Mouse (Mus musculus) T-cell, adult 2 months (primary cell): ENCODE data around the gene Ptbp2.

Source experiments
- DNase-seq: peaks from one replicate; pipeline ENCODE4 v3.0.0; 2022; ENCODE audit warnings: low spot score

The Ptbp2 gene

DNA sequence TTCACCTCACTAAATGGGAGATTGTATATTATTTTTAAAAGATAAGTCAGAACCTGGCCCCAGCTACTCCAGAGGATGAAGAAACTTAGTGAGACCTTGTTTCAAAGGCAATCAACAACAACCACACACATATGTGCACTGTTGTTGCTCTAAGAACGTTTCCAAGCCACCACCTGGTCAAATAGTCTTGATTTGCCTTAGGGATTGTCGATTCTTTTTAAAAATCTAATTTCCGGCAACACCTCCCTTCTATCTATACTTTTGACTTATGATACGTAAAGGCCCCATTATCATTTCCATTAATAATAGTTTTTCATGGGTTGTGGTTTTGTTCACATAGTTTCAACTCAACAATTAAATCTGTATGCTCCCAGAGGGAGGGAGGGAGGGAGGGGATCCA lies at the start of gene Ptbp2:
Gene Ptbp2 (minus strand): TSS at position 101 of the 400 bp plus-strand sequence.
- DNase-seq, result no peak

DNA sequence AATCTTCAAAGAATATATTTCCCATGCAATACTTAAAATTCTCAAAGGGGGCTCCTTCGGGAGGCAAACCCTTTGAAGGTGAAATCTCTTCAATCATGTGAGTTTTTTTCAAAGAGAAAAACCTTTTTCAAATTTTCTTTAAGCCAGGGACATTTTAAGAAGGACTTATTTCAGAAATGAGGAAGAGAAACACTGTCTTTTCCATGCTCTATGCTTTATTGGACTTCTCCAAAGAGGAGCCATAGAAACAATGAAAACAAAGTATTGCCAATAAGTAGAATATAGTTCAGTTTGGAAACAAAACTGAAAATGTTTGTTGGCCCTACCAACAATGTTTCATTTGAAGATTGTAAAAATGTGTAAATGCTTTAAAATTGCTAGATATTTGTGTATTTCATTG lies 30.4 kb upstream of the Ptbp2 start:
- no peak for DNase-seq

DNA sequence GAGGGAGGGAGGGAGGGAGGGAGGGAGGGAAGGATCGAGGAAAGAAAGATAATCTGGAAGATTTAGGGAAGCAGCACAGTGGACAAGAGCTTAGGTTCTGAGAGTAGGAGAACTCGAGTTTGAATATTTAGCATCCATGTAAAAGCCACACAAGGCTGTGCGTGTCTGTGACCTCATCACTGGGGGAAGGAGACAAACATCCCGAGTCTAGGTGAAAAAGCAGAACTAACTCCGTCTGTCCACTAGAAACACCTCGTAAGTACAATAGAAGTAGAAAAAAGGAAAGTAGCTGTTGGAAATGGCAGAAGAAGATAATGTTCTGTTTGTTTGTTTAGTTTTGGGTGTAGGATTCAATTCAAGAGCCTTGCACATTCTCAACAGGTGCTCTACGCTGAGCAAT lies 21.9 kb upstream of the Ptbp2 start:
- no peak for DNase-seq

DNA sequence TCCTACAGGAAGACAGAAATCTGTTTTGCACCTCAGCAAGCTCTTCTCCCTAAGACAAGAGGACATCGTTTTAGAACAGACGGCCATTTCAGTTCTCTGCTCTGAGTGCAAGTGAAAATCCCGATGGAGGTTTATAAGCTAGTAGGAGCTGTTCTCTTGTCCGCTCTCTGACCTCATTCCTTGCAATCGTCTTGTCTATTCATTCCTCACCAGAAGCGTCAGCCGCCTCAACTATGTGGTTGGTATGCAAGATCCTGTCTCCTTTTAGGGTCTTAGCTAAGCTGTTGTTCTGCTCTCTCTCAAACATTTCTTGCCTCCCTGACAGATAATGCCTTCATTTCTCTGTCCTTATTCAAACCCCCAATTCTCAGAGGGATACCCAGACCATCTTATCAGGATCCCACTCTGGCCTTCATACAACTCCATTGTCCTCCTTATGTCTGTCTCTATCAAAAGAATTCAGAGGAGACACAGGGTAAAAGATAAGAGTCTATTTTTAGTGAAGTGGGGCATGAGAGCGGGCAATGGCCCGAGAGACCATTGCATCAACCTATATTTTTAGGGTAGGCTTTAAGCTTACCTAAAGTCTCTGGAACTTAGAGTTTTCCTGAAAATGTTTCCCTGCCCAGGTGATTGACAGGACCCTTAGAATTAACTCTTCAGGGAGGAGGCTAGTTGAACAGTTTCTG lies 10.6 kb upstream of the Ptbp2 start:
- DNase-seq, result no peak

DNA sequence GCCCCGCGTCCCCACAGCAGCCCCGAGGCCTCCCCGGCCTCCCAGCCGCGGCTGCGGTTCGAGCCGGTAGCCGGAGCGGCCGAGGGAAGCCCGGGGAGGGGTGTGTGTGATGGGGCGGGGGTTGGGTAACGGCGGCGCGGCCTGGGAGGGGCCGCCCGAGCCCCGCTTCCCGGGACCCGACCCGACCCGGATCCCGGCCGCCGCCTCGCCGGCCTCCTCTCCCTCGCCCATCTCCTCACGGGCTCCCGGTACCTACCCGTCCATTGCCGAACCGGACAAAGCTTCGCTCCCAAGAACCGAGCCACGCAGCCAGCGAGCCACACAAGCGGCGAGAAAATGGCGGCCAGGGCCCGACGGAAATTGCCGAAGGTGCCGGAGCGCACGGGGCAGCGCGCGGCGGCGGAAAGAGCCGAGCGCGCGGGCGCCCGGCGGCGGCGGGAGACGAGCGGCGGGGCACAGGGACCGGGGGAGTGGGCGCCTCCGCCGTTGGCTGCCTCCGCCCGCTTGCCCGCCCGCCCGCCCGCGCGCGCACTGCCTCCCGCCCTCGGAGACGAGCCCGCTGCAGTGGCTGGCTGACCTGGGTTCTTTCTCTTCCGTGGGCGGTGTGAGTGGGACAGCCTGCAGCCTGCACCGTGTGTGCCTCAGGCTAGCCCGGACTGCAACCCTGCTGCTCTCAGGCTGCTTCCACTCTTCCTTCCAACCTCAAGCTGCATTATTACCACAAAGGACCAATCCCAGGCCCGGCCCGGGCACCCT lies 1.1 kb downstream of the Ptbp2 start:
- DNase-seq, result peak; percentile 83

DNA sequence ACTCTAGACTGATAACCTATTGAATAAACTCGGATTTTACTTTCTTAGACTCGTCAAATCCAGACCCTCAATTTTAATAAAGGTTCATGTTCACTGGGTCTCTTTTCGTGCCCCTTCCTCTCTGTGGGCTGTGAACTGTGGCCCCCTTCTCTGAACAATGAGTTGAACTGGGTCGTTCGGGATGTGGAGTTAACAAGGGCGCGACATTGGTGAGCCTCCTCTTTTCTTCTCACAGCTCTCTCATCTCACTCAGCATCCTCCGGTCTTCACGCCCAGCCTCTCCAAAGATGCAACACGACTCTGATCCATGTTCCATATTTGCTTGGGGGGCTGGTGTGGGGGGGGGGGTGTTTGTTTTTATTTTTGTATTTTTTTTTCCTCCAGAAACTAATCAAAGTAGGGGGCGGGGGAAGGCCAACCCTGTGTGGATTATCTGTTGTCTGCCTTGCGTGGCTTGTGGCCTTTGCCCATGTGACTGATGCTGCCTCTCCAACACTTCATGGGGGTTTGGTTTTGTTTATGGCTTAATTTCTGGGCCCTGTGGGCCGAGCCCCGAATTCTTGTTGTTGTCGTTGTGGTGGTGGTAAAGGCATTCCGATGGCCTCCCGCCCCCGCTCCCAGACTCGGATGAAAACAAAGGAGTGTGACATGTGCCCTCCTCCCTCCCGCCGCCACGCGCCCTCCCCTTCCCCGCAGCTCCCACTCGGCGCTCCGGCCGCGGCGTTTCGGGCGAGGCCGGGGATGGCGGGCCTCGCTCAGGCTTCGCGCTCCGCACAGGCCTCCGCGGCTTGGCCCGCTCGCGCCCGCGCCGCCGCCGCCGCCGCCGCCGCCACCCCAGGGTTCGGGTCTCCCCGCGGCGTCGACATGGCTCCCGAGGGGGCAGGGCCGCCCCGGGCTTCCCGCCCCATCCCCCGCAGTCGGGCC lies 2.0 kb downstream of the Ptbp2 start:
- peak; percentile 57 for DNase-seq

DNA sequence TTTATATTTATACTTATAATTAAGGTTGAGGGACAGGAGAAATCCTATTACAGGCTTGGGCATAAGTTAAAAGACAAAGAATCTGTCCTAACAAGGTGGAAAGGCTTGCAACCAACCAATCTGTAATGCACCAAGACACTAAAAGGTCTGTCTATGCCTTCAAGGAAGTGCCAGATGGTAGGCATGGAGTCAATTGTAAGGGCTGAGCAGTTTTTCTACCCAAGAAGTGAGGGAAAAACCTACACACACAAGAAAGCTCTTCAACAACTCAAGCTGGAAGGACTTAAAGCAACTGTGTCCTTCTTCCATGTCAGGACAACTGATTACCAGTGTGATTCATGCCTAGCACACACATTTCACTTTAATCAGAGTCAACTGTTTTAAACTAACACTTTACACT lies 3.4 kb downstream of the Ptbp2 start:
- no peak for DNase-seq

DNA sequence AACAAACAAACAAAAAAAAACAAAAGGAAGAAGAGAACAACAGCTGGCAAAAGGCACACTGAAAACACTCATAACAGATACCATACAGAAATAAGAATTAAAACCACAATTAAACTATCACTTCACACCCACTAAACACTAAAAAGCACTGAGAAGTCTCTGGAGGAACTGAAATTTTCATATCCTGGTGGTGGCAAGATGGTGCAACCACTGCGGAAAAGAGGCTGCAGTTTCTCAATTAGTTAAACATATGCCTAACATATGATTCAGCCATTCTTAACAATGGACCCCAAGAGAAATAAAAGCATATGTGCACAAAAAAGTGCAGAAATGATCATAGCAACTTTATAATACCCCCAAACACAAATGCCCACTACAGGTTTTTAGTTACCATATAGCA lies 5.0 kb downstream of the Ptbp2 start:
- DNase-seq, result no peak

DNA sequence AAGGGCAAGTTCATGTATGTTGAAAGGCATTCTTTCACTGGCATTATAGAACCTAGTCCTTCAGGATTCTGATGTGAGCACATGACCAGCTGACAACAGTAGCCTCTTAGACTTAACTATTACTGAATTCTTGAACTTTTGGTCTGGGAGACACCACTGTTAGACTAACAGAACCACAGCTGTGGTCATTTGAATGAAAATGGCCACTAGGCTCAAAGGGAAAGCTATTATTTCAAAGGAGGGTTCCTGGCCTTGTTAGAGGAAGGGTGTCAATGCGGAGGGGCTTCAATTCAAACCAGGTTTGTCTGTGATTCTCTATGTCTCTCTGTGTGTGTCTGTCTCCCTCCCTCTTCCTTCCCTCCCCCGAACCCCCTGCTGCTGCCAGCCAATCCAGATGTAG lies 5.8 kb downstream of the Ptbp2 start:
- no peak for DNase-seq

DNA sequence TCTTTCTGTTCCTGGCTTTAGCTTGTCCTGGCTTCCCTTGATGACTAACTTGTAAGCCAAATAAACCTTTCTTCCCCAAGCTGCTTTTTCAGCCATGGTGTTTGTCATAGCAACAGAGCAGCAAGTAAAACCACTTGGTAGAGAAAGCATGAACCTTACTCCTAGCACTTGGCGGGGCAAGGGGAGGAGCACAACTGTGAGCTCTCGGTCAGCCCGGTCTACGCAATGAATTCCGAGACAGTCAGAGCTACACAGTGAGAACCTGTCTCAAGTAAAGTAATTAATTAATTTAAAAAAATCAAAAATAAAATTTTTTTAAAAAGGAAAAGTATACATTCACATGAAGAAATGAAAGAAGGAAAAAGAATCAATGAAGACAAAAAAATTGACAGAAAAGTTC lies 8.1 kb downstream of the Ptbp2 start:
- DNase-seq, result no peak

DNA sequence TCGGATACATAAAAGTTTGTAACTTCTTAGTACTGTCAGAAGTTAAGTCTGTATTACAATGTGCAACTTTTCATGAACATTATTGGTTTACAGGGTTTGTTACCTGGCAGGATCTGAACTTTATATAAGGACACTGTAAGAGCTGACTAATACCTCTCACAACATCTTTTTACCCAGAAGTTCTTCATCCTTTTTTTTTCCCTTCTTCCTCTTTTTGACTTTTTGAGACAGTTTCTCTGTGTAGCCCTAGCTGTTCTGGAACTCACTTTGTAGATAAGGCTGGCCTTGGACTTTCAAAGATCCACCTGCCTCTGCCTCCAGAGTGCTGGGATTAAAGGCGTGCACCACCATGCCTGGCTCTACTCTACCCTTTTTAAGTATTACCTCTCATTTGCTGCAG lies 11.5 kb downstream of the Ptbp2 start:
- no peak for DNase-seq

DNA sequence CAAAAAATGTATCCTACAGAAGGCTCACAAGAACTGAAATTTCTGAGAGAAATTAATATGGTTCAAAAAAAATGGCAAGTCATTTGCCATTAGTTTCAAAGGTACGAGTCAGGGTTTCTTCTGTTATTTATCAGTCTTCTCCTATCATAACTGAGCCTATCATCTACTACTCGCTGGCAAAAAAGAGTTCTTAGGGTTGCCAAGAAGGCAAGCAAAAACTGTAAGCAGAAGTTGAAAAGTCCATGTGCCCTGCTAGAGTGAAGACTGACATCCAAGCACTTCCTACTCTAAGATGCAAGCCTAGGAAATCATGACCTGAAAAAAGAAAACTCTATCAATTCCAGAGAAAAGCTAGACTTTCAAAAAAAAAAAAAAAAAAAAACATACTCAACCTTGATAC lies 20.5 kb downstream of the Ptbp2 start:
- DNase-seq, result no peak

DNA sequence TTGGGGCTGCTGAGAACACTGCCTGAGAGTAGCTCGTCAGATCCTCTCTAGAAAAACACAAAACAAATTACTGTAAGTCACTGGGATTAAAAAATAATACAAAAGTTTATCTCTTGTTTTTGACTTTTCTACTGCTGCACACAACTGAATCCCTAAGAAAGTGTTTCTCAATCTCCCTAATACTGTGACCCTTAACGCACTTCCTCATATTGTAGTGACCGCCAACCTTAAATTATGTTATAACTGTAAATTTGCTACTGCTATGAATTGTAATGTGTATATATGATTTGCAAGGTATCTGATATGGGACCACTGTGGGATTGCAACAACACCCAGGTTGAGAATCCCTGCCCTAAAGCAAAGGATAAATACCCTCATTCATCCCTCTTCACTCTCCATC lies 22.5 kb downstream of the Ptbp2 start:
- no peak for DNase-seq

DNA sequence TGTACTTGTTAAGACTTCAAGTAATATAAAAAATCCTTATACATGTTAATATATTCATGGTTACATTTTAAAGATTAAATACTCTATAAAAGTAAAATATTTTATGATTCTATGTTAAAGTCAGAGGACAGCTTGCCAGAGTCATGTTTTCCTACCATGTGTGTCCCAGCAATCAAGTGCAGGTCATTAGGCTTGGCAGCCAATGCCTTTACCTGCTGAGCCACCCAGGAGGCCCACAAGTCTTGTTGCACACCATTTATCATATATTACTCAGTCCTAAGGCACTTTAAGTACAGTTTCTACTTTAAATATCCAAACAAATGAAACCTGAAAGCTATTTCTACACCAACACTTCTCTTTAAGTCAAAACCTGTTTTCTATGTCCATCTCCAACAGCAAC lies 30.5 kb downstream of the Ptbp2 start:
- no peak for DNase-seq

DNA sequence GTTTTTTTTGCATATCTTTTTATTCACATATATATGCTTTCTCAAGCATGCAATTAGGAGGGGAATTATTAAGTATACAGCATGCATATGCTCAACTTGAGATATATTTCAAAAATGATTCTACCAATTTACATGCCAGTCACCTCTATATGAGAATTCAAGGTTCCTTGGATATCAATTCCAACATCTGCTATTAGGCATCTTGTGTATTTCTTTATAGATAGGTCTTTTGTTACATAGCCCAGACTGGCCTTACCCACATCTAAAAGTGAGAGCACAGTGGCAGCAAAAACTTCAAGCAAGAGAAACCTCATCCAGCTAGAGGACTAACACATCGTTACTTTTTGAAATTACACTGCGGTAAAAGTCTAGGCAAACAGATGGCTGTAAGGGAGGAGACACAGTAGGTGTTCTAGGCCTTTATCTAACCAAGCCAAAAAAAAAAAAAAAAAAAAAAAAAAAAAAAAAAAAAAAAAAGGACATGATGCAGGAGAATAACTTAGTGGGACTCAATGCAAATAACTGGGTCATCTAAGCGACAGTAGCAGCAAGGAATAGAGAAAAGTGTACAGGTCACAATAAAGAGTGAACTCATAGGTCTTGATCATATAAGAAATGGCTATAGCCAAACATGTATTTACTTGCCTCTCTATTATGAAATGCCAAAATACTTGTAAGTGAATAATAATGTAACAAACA lies 34.6 kb downstream of the Ptbp2 start:
- DNase-seq, result no peak

DNA sequence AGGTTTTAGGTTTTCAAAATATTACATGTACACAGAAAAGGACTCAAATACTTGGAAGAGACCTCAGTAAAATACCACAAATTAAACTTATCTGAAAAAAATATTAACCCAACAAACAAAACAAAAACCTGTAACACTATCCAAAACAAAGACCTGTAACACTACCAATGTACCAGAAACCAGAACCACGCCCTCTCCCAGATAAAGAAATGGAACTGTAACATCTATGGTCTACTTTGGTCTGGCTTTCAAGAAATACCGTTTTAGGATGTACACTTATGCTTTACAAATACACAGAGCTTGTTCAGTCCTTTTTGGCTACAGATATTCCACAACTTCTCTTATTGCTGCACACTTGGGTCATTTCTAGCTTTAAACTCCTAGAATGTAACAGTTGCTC lies 35.1 kb downstream of the Ptbp2 start:
- no peak for DNase-seq

DNA sequence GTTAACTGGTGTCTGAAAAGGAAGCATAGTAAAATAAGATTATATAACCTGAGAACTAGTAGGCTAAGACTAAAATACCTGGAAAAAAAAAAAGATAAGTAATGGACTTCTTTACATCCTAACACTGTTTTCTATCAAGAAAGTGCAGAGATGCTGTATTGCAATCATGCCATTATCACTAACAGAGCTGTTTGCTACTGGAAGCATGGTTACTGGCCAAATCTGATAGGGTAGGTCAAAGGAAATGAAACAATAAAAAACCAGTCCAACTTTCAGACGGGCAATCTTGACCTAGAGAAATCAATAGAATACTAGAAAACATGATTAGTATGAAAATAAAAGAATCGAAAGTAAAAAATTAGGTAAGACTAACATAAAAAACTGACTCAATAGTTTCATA lies 37.6 kb downstream of the Ptbp2 start:
- no peak for DNase-seq

DNA sequence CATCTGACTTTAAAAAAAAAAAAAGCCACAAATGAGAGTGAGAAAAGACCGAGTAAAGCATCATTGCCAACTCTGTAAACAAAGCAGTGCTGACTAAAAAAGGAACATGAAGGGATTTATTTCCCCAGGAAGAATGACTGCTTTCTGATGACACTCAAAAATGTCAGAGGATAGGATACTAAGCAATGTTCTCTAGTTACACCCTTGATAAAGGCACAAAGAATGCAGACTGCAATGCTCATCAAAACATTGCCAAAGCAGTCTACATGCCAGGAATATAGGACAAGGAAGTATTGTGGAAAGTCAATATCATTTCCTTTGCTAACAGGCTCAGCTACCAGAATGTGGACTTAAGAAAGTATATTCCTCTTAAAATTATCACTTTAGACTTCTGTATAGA lies 38.5 kb downstream of the Ptbp2 start:
- DNase-seq, result no peak

DNA sequence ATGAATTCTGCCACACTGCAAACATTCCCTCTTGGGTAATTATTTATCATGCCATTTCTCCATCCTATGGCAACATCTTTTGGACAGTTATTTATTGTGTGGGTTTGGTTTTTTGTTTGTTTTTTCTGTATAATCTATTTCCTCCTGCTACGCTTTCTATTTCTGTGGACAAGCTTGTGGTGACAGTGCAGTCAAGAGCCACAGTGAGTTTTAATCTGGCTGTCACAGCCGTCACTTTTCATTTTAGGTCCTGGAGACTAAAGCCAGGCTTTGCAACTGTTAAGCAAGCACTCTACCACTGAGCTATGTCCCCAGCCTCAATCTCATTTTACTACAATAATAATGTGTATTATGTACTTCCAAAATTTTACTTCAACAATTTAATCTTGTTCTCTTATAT lies 54.4 kb downstream of the Ptbp2 start:
- DNase-seq, result no peak

DNA sequence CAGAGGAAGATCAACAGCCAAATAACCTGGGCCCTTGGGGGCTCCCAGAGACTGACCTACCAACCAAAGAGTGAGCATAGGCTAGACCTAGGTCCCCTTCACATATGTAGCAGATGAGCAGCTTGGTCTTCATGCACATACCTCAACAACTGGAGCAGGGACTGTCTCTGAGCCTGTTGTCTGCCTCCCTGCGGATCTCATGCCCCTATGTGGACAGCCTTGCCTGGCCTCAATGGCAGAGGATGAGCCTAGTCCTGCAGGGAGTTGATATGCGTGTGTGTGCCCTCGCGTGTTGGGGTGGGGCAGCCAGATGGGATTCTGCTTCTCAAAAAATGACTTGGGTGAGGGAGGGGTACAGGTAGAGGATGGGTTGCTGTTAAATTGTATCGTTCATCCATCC lies 72.2 kb downstream of the Ptbp2 start:
- no peak for DNase-seq

DNA sequence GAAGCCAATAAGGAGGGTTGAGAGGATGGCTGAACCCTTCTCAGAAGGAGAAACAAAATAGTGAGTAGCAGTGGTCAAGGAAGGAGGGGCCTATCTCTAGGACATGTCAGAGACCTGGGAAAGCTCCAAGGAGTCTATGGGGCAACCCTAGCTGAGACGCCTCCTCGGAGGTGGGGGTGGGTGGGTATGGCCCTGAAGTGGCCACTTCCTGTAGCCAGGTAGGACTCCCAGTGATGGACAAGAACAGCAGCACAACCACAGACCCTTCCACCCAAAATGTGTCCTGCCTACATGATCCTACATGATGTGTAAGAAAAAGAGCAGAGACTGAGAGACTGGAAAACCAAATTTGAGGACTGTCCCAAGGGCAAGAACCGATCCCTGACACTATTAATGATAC lies 72.8 kb downstream of the Ptbp2 start:
- no peak for DNase-seq

DNA sequence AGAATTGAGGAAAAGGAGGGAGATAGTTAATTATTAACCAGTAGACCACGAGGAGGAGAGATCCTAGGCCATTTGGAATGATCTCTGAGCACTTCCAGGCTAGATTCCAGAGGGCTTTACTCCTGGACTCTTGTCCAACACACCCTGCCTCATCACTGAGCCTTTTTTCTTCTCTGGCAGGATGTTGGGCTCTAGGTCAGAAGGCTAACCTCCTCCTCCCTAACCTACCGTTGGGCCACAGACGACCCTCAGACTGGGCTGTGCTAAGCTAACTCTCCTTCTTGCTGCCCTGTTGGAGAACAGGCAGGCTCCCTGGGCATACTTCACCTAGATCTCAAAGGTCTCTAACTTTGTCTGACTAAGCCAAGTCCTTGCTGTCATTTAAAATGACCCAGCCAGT lies 82.8 kb downstream of the Ptbp2 start:
- DNase-seq, result no peak
